Mouse (Mus musculus): Measurements from ENCODE around the gene Gal3st3. TPM values are rescaled to one million over a fixed set of nuclear protein-coding genes. Genes with fewer than 3 reads are reported as not detected.
A peak's percentile ranks its signal among the peaks of the same experiment; 100 is the strongest.

Gal3st3 gene
- total and polyA plus RNA-seq, 2 experiments from 2014 or later: 25.0 to 31.9 TPM

GRCm38 (mm10) chr19:5306279-5306678 is 8.1 kb downstream of the Gal3st3 start:
- 86% methylated on average over 6 of the region's 6 CpGs for WGBS
- no peak for DNase-seq (ENCODE audit: low spot score)
- Histone ChIP-seq H3K27ac (no peak overlapping the region), H3K27me3 (ENCODE audit: insufficient read depth, low read length) (no peaks in the 10 kb centered on the region), H3K9me3 (ENCODE audit: low read length) (no peaks in the 10 kb centered on the region), H3K9ac (replicated peaks; ENCODE audit: low read length) (no peak overlapping the region), H3K4me1 (ENCODE audit: insufficient read depth, low read length) (no peaks in the 10 kb centered on the region), H3K36me3 (ENCODE audit: insufficient read depth, low read length) (peaks cover 26% of the 10 kb centered on the region), H3K4me3 (ENCODE audit: low read length) (no peak overlapping the region), H3K4me2 (ENCODE audit: low read depth, low read length) (no peak overlapping the region)
- TF ChIP-seq CTCF (IDR thresholded peaks at IDR 0.05; ENCODE audit: low read depth): peak; percentile 64
- ATAC-seq: 0 out of 2 replicates have a peak, but pooled peaks have one; percentile 45

- ATAC-seq: peak; percentile 35; the same call in 1 of the 2 replicates
- no peaks in the 10 kb centered on the region for H3K4me1 ChIP-seq (ENCODE audit: insufficient read depth, low read length)
- 0 out of 2 replicates have a peak overlapping the region, but pooled peaks have one; percentile 8 for H3K4me3 ChIP-seq (ENCODE audit: low read length)
- TF ChIP-seq CTCF (IDR thresholded peaks at IDR 0.05; ENCODE audit: low read depth): no peak
- DNase-seq (ENCODE audit: low spot score): peak; percentile 54
- H3K9me3 ChIP-seq (ENCODE audit: low read length): no peaks in the 10 kb centered on the region
- H3K27ac ChIP-seq: no peak overlapping the region
- H3K27me3 ChIP-seq (ENCODE audit: insufficient read depth, low read length): no peaks in the 10 kb centered on the region
- H3K9ac ChIP-seq (replicated peaks; ENCODE audit: low read length): no peak overlapping the region
- H3K4me2 ChIP-seq (ENCODE audit: low read depth, low read length): peak overlapping the region; percentile 27; the same call in 1 of the 2 replicates
- 53% methylated on average over 98 of the region's 98 CpGs for WGBS
- H3K36me3 ChIP-seq (ENCODE audit: insufficient read depth, low read length): peaks cover 26% of the 10 kb centered on the region
Observed at GRCm38 (mm10) chr19:5306968-5307734, 9.0 kb downstream of the Gal3st3 start.

- peak; percentile 14 for DNase-seq (ENCODE audit: low spot score)
Observed at GRCm38 (mm10) chr19:5309025-5309424, 10.9 kb downstream of the Gal3st3 start.

GRCm38 (mm10) chr19:5313189-5313588 is 15.1 kb downstream of the Gal3st3 start:
- Histone ChIP-seq H3K9ac (replicated peaks; ENCODE audit: low read length) (no peak overlapping the region), H3K4me2 (ENCODE audit: low read depth, low read length) (no peak overlapping the region), H3K4me3 (ENCODE audit: low read length) (no peak overlapping the region), H3K27me3 (ENCODE audit: insufficient read depth, low read length) (no peaks in the 10 kb centered on the region), H3K36me3 (ENCODE audit: insufficient read depth, low read length) (no peaks in the 10 kb centered on the region), H3K4me1 (ENCODE audit: insufficient read depth, low read length) (no peaks in the 10 kb centered on the region), H3K27ac (no peak overlapping the region), H3K9me3 (ENCODE audit: low read length) (no peaks in the 10 kb centered on the region; the same call in 1 of the 2 replicates)
- no peak for ATAC-seq
- no peak for DNase-seq (ENCODE audit: low spot score)
- TF ChIP-seq CTCF (IDR thresholded peaks at IDR 0.05; ENCODE audit: low read depth): no peak
- 85% methylated on average over 8 of the region's 8 CpGs for WGBS

More at GRCm38 (mm10) chr19:5309025-5309424, 10.9 kb downstream of the Gal3st3 start:
- H3K4me2 ChIP-seq (ENCODE audit: low read depth, low read length): no peak overlapping the region
- H3K4me1 ChIP-seq (ENCODE audit: insufficient read depth, low read length): no peaks in the 10 kb centered on the region
- no peak overlapping the region for H3K4me3 ChIP-seq (ENCODE audit: low read length)
- H3K9me3 ChIP-seq (ENCODE audit: low read length): no peaks in the 10 kb centered on the region
- H3K9ac ChIP-seq (replicated peaks; ENCODE audit: low read length): no peak overlapping the region
- no peak for TF ChIP-seq CTCF (IDR thresholded peaks at IDR 0.05; ENCODE audit: low read depth)
- no peaks in the 10 kb centered on the region for H3K27me3 ChIP-seq (ENCODE audit: insufficient read depth, low read length)
- no peak for ATAC-seq
- peaks cover 20% of the 10 kb centered on the region for H3K36me3 ChIP-seq (ENCODE audit: insufficient read depth, low read length)
- H3K27ac ChIP-seq: no peak overlapping the region
- WGBS: 89% methylated on average over 7 of the region's 7 CpGs

GRCm38 (mm10) chr19:5323801-5324200 is 25.7 kb downstream of the Gal3st3 start:
- H3K27me3 ChIP-seq (ENCODE audit: insufficient read depth, low read length): no peaks in the 10 kb centered on the region
- H3K4me2 ChIP-seq (ENCODE audit: low read depth, low read length): no peak overlapping the region
- H3K4me1 ChIP-seq (ENCODE audit: insufficient read depth, low read length): no peaks in the 10 kb centered on the region
- no peak for DNase-seq (ENCODE audit: low spot score)
- H3K27ac ChIP-seq: no peak overlapping the region
- 54% methylated on average over 17 of the region's 17 CpGs for WGBS
- H3K9ac ChIP-seq (replicated peaks; ENCODE audit: low read length): no peak overlapping the region
- ATAC-seq: no peak
- no peak for TF ChIP-seq CTCF (IDR thresholded peaks at IDR 0.05; ENCODE audit: low read depth)
- H3K36me3 ChIP-seq (ENCODE audit: insufficient read depth, low read length): no peaks in the 10 kb centered on the region
- H3K9me3 ChIP-seq (ENCODE audit: low read length): no peaks in the 10 kb centered on the region
- no peak overlapping the region for H3K4me3 ChIP-seq (ENCODE audit: low read length)

GRCm38 (mm10) chr19:5327970-5328369 is 29.8 kb downstream of the Gal3st3 start:
- ATAC-seq (no peak), DNase-seq (ENCODE audit: low spot score) (no peak)
- Histone ChIP-seq H3K36me3 (ENCODE audit: insufficient read depth, low read length) (no peaks in the 10 kb centered on the region), H3K27ac (no peak overlapping the region), H3K9me3 (ENCODE audit: low read length) (no peaks in the 10 kb centered on the region), H3K4me2 (ENCODE audit: low read depth, low read length) (no peak overlapping the region), H3K4me3 (ENCODE audit: low read length) (no peak overlapping the region), H3K4me1 (ENCODE audit: insufficient read depth, low read length) (no peaks in the 10 kb centered on the region), H3K27me3 (ENCODE audit: insufficient read depth, low read length) (no peaks in the 10 kb centered on the region), H3K9ac (replicated peaks; ENCODE audit: low read length) (no peak overlapping the region)
- 74% methylated on average over 19 of the region's 19 CpGs for WGBS
- TF ChIP-seq CTCF (IDR thresholded peaks at IDR 0.05; ENCODE audit: low read depth): no peak

GRCm38 (mm10) chr19:5334741-5335140 is 36.6 kb downstream of the Gal3st3 start:
- no peak for TF ChIP-seq CTCF (IDR thresholded peaks at IDR 0.05; ENCODE audit: low read depth)
- no peaks in the 10 kb centered on the region for H3K27me3 ChIP-seq (ENCODE audit: insufficient read depth, low read length)
- H3K4me3 ChIP-seq (ENCODE audit: low read length): no peak overlapping the region
- no peak overlapping the region for H3K9ac ChIP-seq (replicated peaks; ENCODE audit: low read length)
- whole genome bisulfite sequencing: 77% methylated on average over 5 of the region's 5 CpGs
- H3K4me2 ChIP-seq (ENCODE audit: low read depth, low read length): no peak overlapping the region
- no peak for ATAC-seq
- no peaks in the 10 kb centered on the region for H3K9me3 ChIP-seq (ENCODE audit: low read length)
- DNase-seq (ENCODE audit: low spot score): no peak
- no peaks in the 10 kb centered on the region for H3K4me1 ChIP-seq (ENCODE audit: insufficient read depth, low read length)
- no peak overlapping the region for H3K27ac ChIP-seq
- H3K36me3 ChIP-seq (ENCODE audit: insufficient read depth, low read length): no peaks in the 10 kb centered on the region

All from hindbrain, postnatal 0 days (tissue).